Mouse (Mus musculus) left cerebral cortex, adult 9 months (tissue): ENCODE data around the gene Focad.

ENCODE experiments used
- DNase-seq, 2 experiments: peaks; one replicate each; pipeline ENCODE4 v3.0.0; 2022; ENCODE audit warnings: low spot score in 2 of 2

The Focad gene

DNA sequence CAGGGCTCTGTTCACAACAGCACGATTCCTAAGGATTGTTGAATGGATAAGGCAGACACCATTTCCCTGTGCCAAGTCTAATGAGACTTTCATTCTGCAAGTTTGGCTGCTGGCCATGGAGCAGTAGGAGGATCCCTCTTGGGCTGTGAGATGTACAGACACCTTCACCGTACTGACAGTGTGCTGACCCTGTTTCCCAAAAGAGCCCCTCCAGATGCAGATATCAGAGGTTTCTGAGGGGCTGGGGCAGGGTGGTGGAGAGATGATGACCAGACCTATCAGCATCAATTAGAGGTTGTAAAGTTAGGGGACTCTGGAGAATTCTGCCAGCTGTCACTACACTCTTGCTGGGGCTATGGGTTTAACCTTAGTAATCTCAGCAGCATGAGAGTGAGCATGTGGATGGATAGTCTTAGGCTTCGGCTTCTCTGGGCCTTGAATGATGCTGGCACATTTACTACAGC, 115.0 kb downstream of the Focad start:
- peak; percentile 35 to 73 for DNase-seq

DNA sequence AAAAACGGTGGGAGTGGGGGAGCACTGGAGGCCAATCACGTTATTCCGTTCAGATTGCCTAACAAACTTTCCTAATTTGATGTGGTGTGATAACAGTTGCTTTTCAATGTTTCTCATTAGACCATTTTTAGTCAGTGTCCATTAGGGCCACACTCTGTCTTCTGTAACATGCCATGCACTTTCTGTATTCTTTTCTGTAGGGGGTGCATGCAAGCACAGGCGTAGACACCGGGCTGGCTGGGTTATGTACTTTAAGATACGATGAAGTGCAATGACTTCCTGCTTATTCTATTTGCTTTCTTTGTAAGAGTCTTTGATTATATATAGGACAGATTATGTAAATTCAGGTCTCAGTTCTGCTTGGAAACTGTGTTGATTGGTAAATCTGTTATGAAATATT, 116.2 kb downstream of the Focad start:
- no peak for DNase-seq

GRCm38 (mm10) chr4:88211200-88211885, 116.9 kb downstream of the Focad start:
- peak; percentile 23 to 36 for DNase-seq

- DNase-seq = no peak
These were observed 119.5 kb downstream of the Focad start for GRCm38 (mm10) chr4:88213895-88214294.

- no peak for DNase-seq
These were observed 123.9 kb downstream of the Focad start for GRCm38 (mm10) chr4:88218286-88218685.

DNA sequence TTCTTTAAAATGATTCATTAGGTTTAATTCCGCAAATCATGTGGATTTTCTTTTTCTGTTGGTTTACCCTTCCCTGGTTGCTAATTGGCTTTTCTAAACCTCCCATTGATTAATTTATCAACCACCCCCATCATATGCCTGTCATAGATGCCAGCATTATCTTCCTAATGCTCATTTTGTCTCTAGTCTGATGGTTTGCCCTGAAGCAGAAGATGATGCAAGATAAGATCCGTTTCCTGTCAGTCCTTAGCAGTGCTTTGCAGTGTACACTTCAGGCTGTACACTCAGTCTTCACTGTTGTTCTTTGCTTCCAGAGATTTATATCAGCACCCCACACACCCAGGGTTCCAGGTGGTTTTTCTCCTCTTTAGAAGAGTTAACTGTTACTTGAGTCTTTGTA, 124.4 kb downstream of the Focad start:
- no peak for DNase-seq

DNA sequence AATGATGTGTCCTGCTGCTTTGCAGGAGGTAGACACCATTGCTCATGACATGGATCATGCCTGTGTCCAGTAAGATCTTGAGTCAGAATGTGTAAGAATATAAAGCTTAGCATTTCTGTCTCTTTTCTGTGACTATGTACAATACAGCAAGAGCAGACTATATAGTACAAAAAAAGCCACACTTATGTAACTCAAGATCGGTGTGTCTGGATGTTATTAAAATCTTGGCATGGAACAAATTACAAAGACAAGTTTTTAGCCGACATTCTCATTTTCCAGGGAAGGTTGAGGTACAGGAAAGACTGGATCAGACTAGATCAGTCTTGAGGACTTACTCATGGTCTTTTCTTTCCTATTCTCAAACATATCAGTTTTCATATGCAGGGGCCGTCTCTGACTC, 136.9 kb downstream of the Focad start:
- DNase-seq = no peak

DNA sequence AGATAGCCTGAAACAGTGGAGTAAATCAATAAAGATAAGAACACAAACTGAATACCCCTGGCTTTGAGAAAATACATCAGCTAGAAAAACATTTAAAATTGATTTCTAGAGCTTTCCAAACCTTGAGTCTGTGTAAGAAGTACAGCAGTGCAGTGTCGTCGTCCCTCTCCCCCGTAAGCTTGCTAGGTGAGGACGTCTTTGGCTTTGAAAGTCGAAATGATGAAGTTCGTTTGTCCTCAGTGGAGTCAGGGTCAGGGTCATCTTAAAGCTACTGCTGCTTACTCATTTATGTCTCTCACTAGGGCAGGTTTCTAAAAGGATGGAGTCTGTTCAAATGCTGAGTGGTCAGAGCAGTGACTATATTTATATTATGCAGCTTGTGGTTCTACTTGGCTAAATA, 141.5 kb downstream of the Focad start:
- DNase-seq = no peak

DNA sequence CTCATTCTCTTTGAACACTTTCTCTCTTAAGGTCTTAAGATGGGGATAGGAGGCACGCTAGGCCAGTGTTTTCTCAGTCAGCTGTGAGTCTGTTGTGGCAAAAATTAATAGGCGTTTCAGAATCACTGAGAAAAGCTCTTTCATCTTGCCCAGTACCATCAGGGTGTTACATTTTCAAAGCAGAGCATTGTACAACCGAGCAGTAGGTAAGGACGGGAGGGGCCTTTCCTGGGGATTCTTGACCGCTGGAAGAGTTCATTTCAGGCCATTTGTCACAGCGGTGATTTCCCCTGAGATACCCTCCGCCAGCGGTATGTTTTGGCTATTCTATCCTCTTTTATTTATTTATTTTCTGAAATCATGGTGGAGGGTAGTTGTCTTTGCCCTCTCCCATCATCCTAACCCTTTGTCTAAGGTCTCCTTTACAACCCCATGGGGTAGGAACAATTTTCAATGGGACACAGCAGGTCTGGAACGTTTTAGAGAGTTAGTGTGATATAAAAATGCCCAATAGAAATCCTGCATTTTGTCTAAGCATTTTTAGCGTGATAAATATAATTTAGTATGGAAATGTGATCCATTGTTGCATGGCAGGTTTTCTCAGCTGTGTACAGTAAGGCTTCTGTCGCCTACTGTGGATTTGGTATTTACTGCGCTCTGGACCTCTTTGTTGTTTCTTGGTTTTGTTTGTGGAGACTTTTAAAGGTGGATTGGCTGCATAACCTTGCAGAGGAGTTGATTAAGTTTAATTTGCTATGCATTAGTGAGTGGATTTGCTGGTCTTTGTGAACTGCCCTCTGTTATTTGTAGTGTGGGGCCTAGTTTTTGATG, 142.7 kb downstream of the Focad start:
- no peak for DNase-seq

DNA sequence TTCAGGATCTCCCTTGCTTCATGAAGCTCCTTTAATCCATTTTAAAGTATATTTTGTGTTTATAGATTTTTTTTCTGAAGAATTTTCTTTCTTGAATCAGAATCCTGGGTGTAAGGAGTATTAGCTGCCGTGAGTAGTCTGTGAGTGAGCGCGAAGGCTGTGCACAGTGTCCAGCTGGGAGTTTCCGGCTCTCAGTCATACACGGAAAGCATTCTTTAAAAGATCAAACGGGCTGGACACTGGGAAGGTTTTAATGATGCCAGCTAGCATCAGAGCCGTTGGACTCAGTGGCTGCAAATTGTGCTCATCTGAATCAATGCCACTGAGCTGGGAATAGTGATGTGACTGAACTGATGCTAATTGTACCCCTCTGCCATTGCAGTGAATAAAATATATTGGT, 143.9 kb downstream of the Focad start:
- no peak for DNase-seq

- DNase-seq = no peak
These were observed 149.4 kb downstream of the Focad start for GRCm38 (mm10) chr4:88243834-88244233.

- no peak for DNase-seq
These were observed 151.1 kb downstream of the Focad start for GRCm38 (mm10) chr4:88245494-88245893.

DNA sequence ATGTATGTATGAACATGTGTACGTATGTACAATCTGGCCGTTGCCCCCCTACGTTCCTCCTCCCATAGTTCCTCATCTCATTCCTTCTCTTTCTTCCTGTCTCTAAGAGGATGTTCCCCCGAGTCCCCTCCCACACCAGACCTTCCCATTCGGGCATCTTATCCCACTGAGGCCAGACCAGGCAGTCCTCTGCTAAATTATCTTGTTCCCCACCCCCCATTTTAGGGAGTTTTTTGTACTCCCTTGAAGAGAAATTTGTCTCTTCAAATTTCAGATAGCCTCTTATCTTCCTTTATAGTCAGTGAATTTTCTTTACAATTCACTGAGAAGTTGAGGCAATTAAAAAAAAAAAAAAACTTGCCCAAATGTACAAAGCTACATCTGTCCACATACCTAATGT, 166.9 kb downstream of the Focad start:
- DNase-seq = no peak

- peak in 1 of 2 experiments; percentile 53 for DNase-seq
These were observed 170.1 kb downstream of the Focad start for GRCm38 (mm10) chr4:88264536-88264935.

GRCm38 (mm10) chr4:88270408-88271067, 176.1 kb downstream of the Focad start:
- DNase-seq = no peak

DNA sequence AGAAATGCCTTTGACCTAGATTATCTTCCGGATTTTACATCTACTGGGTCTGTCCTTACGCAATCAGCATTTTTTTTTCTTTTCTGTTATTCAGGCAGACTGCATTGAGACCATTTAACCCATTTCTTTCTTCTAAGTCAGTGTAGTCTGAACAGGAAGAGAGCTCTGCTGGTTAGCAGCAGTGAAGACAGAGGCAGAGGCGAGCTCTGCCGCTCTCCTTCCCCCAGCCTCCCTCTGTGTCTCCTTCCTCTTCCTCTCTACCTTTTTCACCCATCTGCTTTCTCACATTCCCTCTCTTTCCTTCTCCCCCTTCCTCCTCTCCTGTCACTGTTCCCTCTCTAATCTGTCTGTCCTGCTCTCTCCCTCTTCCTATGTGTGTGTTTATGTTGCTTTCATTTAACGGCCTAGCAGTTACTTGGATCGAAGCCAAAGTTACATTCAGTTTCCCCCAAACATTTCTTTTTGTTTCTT, 181.2 kb downstream of the Focad start:
- no peak for DNase-seq

DNA sequence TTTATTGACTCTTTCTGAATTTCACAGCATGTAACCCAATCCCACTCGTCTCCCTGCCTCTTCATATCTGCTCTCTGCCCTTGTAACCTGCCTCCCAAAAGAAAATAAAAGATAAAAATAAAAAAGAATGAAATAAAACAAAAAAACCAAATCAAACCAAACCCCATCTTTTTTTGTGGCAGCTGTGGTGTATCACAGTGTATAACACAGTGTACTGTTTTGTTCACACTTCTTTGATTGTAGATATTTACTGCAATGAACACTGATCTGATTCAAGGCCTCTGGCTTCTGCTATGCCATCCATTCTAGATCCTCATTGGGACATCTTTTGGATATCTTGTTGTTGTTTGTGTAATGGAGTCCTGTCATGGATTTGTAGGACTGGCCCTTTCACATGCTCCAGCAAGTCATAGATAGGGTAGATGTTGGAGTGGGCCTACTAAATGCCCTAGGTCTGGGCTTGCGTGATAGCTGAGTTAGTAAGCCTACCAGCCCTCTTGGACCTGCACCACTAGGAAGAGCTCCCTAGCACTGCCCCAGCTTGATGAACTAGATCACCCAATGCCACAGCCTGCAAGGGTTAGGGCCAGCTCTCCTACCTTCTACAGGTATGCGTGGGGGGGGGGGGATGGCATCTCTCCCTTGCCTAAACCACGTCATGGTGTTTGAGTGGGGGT, 181.8 kb downstream of the Focad start:
- no peak for DNase-seq

DNA sequence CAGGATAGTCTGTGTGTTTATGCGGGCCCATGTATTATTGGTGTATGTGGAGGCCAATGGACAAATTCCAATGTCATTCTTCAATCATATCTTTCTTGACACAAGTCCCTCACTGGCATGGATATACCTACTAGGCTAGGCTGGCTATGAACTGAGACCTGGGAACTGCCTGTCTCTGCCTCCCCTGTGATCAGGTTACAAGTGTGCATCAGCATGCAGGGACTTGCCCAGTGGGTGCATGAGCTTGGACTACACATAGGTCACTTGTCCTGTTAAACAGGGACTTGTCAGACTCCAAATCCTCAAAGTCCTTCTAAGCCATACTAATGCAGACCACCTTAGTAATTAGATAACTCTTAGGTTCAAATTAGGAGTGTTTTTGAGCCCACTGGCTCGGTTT, 184.1 kb downstream of the Focad start:
- no peak for DNase-seq

DNA sequence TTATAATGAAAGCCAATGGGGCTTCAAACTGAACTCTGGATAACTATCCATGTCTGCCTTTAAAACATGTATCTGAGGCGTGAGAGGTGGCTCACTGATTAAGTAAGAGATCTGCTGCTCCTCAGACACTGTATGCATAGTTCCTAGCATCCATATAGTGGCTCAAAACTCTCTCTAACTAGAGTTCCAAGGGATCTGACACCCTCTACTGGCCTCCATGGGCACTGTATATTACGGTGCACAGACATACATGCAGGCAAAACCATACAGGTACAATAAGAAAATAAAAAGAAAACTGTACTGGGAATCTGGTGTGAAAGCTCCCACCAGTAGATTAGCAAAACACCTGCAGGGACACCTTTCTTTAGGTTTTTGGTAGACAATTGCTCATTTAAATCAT, 186.1 kb downstream of the Focad start:
- no peak for DNase-seq

GRCm38 (mm10) chr4:88295537-88295936, 201.1 kb downstream of the Focad start:
- DNase-seq = no peak

GRCm38 (mm10) chr4:88299551-88299950, 205.1 kb downstream of the Focad start:
- no peak for DNase-seq
